Mouse (Mus musculus) T-helper 17 cell (primary cell): ENCODE results near the gene Kctd18.

Experiments
- in situ Hi-C, 2 experiments: fragments of 300-600 bp; cut with MboI, MseI; formaldehyde crosslinking; loops; 1 replicate in 1 of 2; 2 replicates in 1 of 2; pipeline ENCODE4 v1.15.1; 2025; ENCODE audit warnings: high pct_unique_total_duplicates in 2 of 2

Kctd18 gene

DNA sequence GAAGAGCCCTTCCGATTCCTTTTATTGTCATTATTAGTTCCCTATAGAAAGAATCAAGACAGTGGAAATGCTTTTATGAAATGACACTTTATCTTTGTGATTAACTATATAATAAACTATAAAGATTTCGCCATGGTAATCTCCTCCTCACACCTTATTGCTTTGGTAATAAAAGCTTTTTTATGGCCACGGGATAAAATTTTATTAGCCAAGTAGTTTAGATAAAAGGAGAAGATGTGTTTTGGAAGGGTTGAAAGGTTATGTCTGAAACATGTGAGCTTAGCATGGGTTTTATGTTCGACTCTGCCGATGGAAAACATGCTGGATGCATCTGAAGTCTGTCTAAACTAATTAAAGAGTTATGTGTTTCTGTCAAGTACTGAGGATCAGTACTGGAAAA, 101.4 kb downstream of the Kctd18 start:
- in situ Hi-C loops = no loop called here

GRCm38 (mm10) chr1:57911561-57911960, 107.2 kb downstream of the Kctd18 start:
- in situ Hi-C loops = no loop called here

DNA sequence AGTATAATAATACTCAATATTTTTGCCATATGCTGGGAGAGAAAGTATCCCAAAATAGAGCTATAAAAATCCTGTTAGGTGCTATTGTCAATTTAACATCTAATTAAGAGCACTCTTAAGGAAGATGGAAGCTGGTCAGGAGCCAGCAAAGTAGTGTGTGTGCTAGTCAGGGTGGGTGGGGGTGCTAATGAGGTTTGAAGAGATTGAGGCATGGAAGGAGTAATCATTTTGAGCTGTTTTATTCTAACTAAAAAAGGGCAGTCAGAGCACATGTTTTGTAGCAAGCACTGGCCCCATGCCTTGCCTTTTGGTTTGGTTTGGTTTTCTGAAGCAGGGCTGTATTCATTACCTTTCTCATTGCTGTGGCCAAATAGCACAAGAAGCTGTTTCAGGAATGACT, 112.4 kb downstream of the Kctd18 start:
- in situ Hi-C loops = no loop called here

DNA sequence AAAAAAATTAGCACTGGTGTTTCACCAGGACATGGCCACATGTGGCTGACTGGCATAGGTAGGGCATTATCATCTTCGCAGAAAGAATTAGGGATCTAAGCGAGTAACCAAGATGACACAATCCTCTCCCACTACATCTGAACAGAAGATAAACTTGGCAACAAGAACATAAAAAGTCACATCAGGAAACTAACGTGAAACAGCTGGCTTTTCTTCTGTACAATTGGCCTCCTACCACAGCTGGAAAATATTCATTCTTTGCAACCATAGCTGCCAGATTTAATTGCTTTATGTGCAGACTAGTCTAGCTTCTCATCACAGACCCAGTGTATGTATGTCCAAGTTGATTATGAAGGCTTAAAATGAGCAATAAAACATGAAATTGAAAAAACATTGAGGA, 112.8 kb downstream of the Kctd18 start:
- in situ Hi-C loops = no loop called here
